Mouse (Mus musculus): Measurements from ENCODE around the gene Fam222a.

The Fam222a gene

GRCm38 (mm10) chr5:114611256-114611655 is 43.4 kb downstream of the Fam222a start:
- no peak for DNase-seq (ENCODE audit: low spot score)

- peak; percentile 80 for DNase-seq (ENCODE audit: low spot score)
These were observed 44.3 kb downstream of the Fam222a start for GRCm38 (mm10) chr5:114611968-114612608.

- no peak for DNase-seq (ENCODE audit: low spot score)
These were observed 47.0 kb downstream of the Fam222a start for GRCm38 (mm10) chr5:114614863-114615262.

- no peak for DNase-seq (ENCODE audit: low spot score)
These were observed 48.7 kb downstream of the Fam222a start for GRCm38 (mm10) chr5:114616336-114617061.

- DNase-seq (ENCODE audit: low spot score): no peak
These were observed 50.0 kb downstream of the Fam222a start for GRCm38 (mm10) chr5:114617809-114618208.

GRCm38 (mm10) chr5:114618851-114619250 is 51.0 kb downstream of the Fam222a start:
- DNase-seq (ENCODE audit: low spot score): peak; percentile 92

GRCm38 (mm10) chr5:114620305-114620704 is 52.5 kb downstream of the Fam222a start:
- DNase-seq (ENCODE audit: low spot score): peak; percentile 54

GRCm38 (mm10) chr5:114625590-114625989 is 57.8 kb downstream of the Fam222a start:
- DNase-seq (ENCODE audit: low spot score): peak; percentile 81

GRCm38 (mm10) chr5:114631336-114631735 is 63.5 kb downstream of the Fam222a start:
- peak; percentile 42 for DNase-seq (ENCODE audit: low spot score)

- DNase-seq (ENCODE audit: low spot score): no peak
These were observed 68.3 kb downstream of the Fam222a start for GRCm38 (mm10) chr5:114636091-114636490.

- DNase-seq (ENCODE audit: low spot score): peak; percentile 97
These were observed 71.2 kb downstream of the Fam222a start for GRCm38 (mm10) chr5:114638769-114639644.

- no peak for DNase-seq (ENCODE audit: low spot score)
These were observed 71.8 kb downstream of the Fam222a start for GRCm38 (mm10) chr5:114639645-114639957.

- no peak for DNase-seq (ENCODE audit: low spot score)
These were observed 73.0 kb downstream of the Fam222a start for GRCm38 (mm10) chr5:114640809-114641208.

GRCm38 (mm10) chr5:114644918-114645317 is 77.1 kb downstream of the Fam222a start:
- no peak for DNase-seq (ENCODE audit: low spot score)

GRCm38 (mm10) chr5:114645916-114646315 is 78.1 kb downstream of the Fam222a start:
- no peak for DNase-seq (ENCODE audit: low spot score)

GRCm38 (mm10) chr5:114647211-114647974 is 79.6 kb downstream of the Fam222a start:
- peak; percentile 71 for DNase-seq (ENCODE audit: low spot score)

- no peak for DNase-seq (ENCODE audit: low spot score)
These were observed 81.0 kb downstream of the Fam222a start for GRCm38 (mm10) chr5:114648728-114649311.

GRCm38 (mm10) chr5:114651002-114651401 is 83.2 kb downstream of the Fam222a start:
- DNase-seq (ENCODE audit: low spot score): no peak

GRCm38 (mm10) chr5:114651449-114651848 is 83.6 kb downstream of the Fam222a start:
- DNase-seq (ENCODE audit: low spot score): no peak

GRCm38 (mm10) chr5:114653656-114654437 is 86.0 kb downstream of the Fam222a start:
- no peak for DNase-seq (ENCODE audit: low spot score)

GRCm38 (mm10) chr5:114655721-114656120 is 87.9 kb downstream of the Fam222a start:
- DNase-seq (ENCODE audit: low spot score): no peak

Measured in retina, embryonic 14.5 days (tissue).